Mouse (Mus musculus) cerebellum, adult 18-20 months (tissue): ENCODE measurements at regions not wholly inside any gene's neighbourhood (a gene's known extent, or its start where the extent isn't known, plus 50 kb on each side); places are given as distances from the start of the nearest gene placed in this dataset.
"Not testable (repeated sequence)": the region's sequence is repeated elsewhere in the genome, so short reads cannot be mapped to it uniquely, and the experiment has no call there.

Source experiments
- DNase-seq, 2 experiments: peaks; one replicate each; pipeline ENCODE4 v3.0.0; 2021

DNA sequence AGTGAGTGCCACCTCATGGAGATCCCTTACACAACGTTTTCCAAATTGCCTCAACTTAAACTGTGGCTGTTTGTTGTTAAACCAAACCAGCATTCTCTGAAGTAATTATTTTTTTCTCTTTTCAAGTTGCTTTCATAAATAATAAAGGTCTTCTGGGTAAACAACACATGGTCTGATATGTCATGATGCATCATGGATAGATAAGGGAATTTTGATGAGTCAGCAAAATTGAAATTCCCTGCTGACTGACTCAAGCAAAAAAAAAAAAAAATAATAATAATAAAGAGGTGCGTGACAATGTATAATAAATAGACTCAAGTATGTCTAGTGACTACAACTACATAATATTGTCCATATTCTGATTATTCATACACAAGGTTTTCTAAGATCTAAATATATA lies 201.8 kb downstream of the Adgb start:
- no peak for DNase-seq

DNA sequence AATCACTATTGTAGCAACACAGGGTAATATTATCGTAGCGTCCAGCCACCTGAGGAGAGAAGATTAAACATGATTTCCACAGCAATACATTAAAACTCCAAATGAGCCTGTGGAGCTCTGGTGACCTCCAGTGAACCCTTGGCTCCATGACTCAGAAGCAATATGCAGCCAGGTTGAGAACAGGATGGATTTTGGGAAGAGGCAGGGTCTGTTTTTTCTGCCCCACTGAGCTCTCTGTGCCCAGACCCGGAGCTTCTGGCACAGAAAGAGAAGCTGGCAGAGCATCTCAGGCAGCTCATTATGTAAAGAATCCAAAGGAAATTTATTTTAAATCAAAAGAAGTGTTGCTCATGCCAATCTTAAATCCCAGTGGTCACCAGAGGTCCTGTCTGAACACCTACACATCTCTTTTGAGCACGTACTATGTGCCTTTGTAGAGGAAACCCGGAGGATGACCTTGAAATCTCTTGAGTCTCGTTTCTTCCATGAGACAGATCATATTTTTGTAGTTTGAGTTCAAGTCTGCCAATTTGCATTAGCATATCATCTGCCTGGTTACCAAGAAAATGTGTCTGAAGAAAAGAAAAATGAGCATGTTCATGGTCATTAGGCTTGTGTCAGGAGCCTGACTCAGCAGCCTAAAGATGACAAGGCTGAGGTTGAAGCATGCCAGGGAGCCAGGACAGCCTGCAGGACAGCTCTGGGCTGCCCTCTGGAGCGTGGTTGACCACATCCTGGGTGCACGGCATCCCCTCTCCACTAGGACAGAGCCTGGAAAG lies 219.4 kb downstream of the Adgb start:
- DNase-seq = peak; percentile 9 to 16

GRCm38 (mm10) chr10:10252136-10252535 lies 220.0 kb downstream of the Adgb start:
- peak in 1 of 2 experiments; percentile 9 for DNase-seq

- no peak for DNase-seq
These were observed 237.1 kb downstream of the Adgb start for GRCm38 (mm10) chr10:10234894-10235523.

GRCm38 (mm10) chr10:10224582-10225144 lies 247.5 kb downstream of the Adgb start:
- no peak for DNase-seq

DNA sequence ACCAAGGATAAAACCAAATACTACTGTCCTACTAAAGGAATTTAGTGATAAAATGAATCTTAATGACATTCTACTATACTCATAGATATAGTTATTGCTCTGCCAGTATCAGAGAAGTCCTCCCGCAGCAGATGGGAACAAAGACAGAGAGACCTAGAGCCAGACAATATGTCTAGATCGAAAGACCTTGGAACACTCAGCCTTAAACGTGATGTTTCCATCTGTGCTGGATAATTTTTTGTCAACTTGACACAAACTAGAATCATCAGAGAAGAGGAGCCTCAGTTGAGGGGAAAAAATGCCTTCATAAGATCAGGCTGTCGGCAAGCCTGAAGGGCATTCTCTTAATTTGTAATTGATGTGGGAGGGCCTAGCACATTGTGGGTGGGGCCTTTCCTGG lies 252.4 kb downstream of the Adgb start:
- no peak for DNase-seq

GRCm38 (mm10) chr10:10216892-10217291 lies 255.2 kb downstream of the Adgb start:
- DNase-seq = no peak

DNA sequence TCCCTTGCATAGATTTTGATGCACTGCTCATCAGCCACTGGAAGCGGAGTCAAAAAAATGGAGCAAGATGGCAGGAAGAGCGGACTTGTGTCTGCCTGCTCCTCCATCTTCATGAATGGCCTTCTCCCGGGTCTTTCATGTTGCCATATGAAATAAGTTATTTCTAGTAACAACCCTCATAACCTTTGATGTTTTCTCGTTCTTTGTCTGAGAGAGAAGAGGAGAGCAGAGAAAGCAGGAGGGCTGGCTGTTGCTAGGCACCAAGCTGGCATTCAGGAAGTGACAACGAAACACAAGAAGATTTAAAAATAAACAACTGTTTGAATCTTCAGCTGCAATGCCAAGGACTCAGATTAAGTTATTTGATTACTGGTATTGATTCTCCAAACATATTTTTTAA lies 256.8 kb downstream of the Adgb start:
- no peak for DNase-seq

DNA sequence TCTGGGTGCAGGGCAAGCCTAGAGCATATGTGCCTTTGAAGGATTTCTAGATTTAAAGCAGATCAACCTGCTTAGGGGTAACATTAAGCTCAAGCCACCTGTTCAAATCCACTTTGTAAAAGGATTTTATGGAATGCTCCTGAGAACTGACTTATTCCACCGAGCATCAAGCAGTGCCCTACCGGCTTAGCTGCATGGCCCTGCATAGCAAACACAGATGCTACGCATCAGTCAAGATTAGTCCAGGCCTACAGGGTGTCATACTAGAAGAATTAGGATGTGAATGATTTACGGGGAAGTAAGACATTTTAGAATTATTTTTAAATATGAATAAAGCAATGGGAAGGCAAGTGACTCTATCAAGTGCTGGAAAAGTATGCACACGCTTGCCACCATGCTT lies 263.8 kb downstream of the Adgb start:
- no peak for DNase-seq

GRCm38 (mm10) chr10:10205805-10206520 lies 266.2 kb downstream of the Adgb start:
- DNase-seq = no peak

DNA sequence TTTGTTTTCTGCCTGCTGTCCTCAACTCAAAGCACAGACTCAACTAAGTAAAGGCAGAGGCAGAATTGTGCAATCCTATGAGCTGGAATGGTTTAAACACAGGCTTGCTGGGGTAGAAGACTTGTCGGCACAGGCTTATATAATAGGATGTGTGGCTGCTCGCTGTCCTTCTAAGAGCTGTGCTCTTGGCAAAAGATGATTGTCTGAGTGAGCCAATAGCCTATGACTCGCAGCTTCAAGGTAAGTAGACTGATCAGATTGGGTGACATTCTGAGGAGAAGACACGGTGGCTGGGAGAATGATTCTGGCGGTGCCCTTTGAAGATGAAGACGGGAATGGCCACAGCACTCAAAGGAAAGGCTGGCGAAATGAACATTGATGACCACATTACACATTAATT lies 268.1 kb downstream of the Adgb start:
- DNase-seq = no peak

DNA sequence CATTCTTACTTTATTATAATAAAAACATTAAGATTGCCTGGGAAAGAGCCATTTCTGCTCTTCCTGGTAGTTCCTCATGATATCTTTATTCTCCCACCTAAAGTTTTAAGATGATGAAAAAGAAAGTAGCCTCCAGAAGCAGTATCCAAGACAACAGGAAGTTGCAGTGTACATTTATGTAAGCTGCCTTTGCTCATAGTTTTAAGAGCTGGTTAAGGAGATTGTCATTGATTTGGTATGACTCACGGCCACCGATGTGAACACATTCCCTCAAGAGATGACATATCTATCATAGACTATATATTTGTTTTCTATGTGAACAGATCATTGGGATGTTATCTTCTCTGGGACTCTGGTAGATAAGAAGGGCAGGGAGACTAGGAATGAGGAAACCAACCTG lies 281.8 kb downstream of the Adgb start:
- no peak for DNase-seq

DNA sequence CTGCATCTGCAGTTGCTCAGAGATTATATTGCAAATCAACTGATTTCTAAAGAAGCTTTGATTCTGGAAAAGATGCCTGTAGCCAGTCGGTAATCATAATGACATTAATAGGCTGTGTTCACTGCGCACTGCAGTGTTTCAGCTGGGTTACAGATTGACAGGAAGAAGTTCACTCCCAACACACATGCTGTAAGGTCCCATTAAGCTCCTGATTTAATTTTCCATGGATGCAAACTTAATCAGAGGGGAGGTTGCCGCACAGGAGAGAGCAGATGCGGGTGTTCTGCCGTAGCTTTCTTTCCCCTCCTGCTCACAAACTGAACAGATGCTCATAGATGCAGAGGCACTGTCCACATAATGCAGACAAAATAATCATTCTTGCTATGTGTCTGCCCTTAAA lies 284.0 kb downstream of the Adgb start:
- DNase-seq = no peak

DNA sequence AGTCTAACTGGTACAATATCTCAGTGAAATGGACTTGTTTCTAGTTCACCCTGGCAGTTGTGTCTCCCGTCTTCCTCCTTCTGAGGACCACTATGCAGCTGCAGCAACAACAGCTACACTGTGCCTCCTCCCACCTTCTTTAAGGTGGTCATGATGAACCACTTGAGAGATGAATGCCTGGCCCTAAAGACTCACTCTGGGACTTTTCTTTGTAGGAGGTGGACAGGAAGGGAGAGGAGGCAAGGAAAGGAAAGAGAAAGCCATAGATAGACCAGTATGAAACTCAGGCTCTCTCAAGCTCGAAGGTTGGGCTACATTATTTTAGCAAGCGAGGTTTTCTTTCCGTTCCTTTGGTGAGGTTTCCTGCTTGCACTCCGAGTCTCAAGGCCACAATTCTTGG lies 285.4 kb downstream of the Adgb start:
- DNase-seq = no peak

GRCm38 (mm10) chr10:10185298-10185883 lies 284.5 kb upstream of the Stxbp5 start:
- no peak for DNase-seq

DNA sequence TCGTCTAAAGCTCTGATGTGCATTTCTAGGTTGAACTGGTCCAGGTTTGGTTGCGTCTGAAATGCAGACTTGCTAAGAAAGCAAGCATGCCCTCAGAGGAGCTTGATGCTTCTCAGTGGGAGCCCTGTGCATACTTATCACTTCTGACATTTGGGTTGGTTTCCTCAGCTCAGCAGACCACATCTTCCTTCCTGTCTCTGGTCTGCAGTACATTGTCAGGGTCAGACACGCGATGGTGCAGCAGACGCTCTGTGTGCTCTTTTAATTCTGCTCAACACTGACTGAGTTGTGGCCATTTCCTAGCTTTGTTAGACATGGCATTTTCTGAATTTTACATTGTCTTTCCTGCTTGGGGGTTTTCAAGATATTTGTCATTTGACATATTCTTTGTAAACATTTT lies 283.5 kb upstream of the Stxbp5 start:
- DNase-seq = no peak

DNA sequence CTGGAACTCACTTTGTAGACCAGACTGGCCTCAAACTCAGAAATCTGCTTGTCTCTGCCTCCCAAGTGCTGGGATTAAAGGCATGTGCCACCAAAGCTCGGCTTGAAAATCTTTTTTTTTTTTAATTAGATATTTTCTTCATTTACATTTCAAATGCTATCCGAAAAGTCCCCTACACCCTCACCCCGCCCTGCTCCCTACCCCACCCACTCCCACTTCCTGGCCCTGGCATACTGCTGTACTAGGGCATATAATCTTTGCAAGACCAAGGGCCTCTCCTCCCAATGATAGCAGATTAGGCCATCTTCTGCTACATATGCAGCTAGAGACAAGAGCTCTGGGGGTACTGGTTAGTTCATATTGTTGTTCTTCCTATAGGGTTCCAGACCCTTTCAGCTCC lies 276.2 kb upstream of the Stxbp5 start:
- DNase-seq = not testable (repeated sequence)
